Mouse (Mus musculus) spleen, adult 2 months (tissue): ENCODE measurements around the gene Zfp488. TPM values are rescaled to one million over a fixed set of nuclear protein-coding genes. Genes with fewer than 3 reads are reported as not detected.
A peak's percentile ranks its signal among the peaks of the same experiment; 100 is the strongest.

Experiments
- DNase-seq, 2 experiments: peaks; one replicate each; pipeline versions ENCODE4 v3.0.0 to v3.0.0-alpha.2; 2012 to 2021; ENCODE audit warnings: low spot score in 2 of 2, low read depth in 1 of 2
- H3K27ac ChIP-seq: fragments of 200-500 bp; 2 replicates; pipeline ENCODE4 v1.5.1; 2012; ENCODE audit warnings: low read length, inconsistent platforms; ENCODE audit not compliant: insufficient read depth
- H3K27me3 ChIP-seq: fragments of 200-500 bp; 2 replicates; pipeline ENCODE4 v1.6.1; 2012; ENCODE audit warnings: mild to moderate bottlenecking, moderate library complexity, low read length, inconsistent platforms; ENCODE audit not compliant: control insufficient read depth, insufficient read depth
- H3K36me3 ChIP-seq: fragments of 200-500 bp; 2 replicates; pipeline ENCODE4 v1.6.1; 2012; ENCODE audit warnings: mild to moderate bottlenecking, low read length, inconsistent platforms; ENCODE audit not compliant: control insufficient read depth, insufficient read depth
- H3K4me1 ChIP-seq: fragments of 200-500 bp; 2 replicates; pipeline ENCODE4 v1.6.1; 2011; ENCODE audit warnings: inconsistent platforms; ENCODE audit not compliant: control insufficient read depth, insufficient read depth, insufficient read length
- H3K4me3 ChIP-seq: fragments of 200-500 bp; 2 replicates; pipeline ENCODE4 v1.5.1; 2011; ENCODE audit warnings: mild to moderate bottlenecking, inconsistent platforms; ENCODE audit not compliant: insufficient read depth, insufficient read length; ENCODE audit errors: extremely low read depth
- CTCF ChIP-seq: fragments of 200-500 bp; IDR thresholded peaks from 2 replicates; pipeline ENCODE4 v1.5.1; 2011; ENCODE audit warnings: mild to moderate bottlenecking, inconsistent platforms; ENCODE audit not compliant: insufficient read depth, insufficient read length, insufficient replicate concordance; ENCODE audit errors: extremely low read depth
- POLR2A ChIP-seq: fragments of 200-500 bp; IDR thresholded peaks from 2 replicates; pipeline ENCODE4 v1.6.1; 2011; ENCODE audit warnings: low read depth, low read length, inconsistent platforms
- WGBS: fragments of 180-500 bp; shearing (Covaris S2); methylation state at CpG from one replicate; pipeline ENCODE4 v1.1.7; 2018; 5-methylcytosine and 5-hydroxymethylcytosine counted together
- polyA plus RNA-seq: library from polyadenylated mRNA; depleted of rRNA; stranded (reverse); fragments of >200 nt; gene quantifications from 2 replicates; pipeline ENCODE4 v1.2.3, GENCODE M21; 2012

The Zfp488 gene
- polyA plus RNA-seq, 1 experiment: not detected

DNA sequence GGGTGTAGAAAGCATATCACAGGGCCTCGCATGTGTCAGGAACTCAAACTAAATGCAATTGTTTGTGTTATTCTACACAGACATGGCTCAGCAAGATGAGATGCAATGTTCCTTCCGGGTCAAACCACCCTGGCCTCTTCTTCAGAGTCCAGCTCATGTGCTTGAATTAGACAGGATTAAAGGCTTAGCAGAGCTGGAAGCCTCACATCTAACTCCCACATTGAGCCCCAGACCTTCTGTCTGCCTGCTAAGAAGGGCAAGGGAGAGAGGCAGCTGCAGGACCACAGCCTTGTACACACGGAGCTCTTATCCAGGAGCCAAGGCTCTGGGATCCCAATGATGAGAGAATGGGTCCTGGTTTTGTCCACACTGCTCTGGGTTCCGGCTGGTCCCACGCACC, 24.8 kb downstream of the Zfp488 start, which contains the start of gene Rbp3:
Gene Rbp3 (plus strand): TSS at position 243 of the 400 bp plus-strand sequence.
- Histone ChIP-seq H3K4me1 (no peaks in the 10 kb centered on the region), H3K36me3 (no peaks in the 10 kb centered on the region), H3K27me3 (no peaks in the 10 kb centered on the region), H3K4me3 (no peak within 1 kb of the TSS), H3K27ac (no peak within 1 kb of the TSS)
- TF ChIP-seq POLR2A (no peak), CTCF (no peak)
- no peak for DNase-seq
- 85% methylated on average over 5 of the region's 5 CpGs for whole genome bisulfite sequencing

DNA sequence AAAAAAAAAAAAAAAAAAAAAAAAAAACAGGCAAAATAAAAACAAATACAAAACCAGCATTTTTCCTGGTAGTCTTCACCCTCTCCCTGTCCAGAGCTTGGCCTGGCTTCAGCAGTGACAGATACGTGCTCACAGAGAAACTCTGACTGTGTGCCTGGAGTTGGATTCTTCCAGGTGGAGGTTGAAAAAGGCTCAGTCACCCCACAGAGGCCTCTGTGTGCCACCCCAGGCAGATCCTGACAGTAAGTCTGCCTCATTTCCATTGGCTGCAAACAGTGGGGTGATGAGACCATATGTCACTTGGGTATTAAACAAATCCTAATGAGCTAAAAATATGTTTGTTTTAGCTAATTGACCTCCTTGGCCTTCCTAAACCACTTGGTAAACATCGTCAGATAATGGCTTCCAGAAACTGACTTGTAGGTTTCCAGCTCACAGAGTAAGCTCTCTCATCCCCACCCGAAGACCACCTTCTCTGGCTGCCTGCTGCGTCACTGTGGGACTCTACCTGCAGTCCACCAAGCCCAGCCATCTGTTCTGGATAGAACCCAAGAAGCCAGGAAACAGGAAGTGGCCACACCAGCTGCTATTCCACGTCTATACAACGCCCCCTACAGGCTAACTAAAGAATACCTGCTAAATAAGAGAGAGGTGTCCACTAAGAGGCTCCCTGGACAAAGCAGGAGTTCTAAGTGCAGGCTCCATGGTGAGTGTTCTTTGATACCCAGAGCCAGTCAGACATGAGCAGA, 26.2 kb downstream of the Zfp488 start:
- H3K36me3 ChIP-seq: no peaks in the 10 kb centered on the region
- TF ChIP-seq POLR2A (no peak), CTCF (no peak)
- no peak for DNase-seq
- no peak overlapping the region for H3K27ac ChIP-seq
- H3K4me1 ChIP-seq: no peaks in the 10 kb centered on the region
- H3K4me3 ChIP-seq: no peak overlapping the region
- WGBS: 50% methylated on average over 6 of the region's 6 CpGs
- no peaks in the 10 kb centered on the region for H3K27me3 ChIP-seq

DNA sequence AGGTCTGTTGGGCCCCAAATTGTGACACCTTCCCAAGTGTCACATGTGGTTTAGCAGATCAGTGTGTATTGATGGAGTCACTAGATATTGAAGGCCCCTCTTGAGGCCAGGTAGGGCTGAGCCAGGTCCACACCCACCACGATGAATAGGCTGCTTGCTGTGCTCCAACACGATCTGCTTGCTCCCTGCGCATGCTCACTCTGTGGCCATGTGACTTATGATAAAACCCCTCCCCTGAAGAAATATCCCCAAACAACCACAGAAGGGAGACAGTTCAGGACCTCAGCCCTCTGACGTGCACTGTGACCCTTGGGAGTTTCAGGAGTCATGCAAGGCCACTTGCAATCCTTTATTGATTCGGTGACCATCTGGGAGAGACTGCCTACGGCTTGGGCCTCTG, 32.4 kb downstream of the Zfp488 start:
- Histone ChIP-seq H3K36me3 (no peaks in the 10 kb centered on the region), H3K27ac (no peak overlapping the region), H3K4me1 (no peaks in the 10 kb centered on the region), H3K27me3 (no peaks in the 10 kb centered on the region), H3K4me3 (no peak overlapping the region)
- no peak for DNase-seq
- no peak for TF ChIP-seq POLR2A
- no peak for TF ChIP-seq CTCF
- 72% methylated on average over 6 of the region's 6 CpGs for WGBS

DNA sequence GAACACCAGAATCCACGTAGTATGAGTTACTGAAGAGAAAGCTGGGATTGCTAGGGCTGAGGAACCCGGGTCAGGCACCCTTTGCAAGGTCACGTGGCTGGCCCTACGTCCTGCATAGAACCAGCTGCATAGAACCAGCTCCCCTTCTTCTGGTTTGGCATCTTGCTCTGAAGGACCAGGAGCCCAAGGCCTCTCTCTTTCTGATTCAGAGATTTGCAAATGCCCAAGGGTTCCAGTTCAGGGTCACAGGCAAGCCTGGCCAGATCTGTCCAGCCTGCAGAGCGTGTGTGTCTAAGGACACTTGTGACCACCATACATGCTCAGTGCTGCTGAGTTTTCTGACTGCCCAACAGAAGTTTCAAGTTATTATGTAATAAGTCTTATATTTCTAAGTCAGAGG, 36.3 kb downstream of the Zfp488 start:
- Histone ChIP-seq H3K27me3 (no peaks in the 10 kb centered on the region), H3K4me3 (no peak overlapping the region), H3K27ac (no peak overlapping the region), H3K4me1 (no peaks in the 10 kb centered on the region), H3K36me3 (no peaks in the 10 kb centered on the region)
- WGBS: 72% methylated on average over 5 of the region's 5 CpGs
- TF ChIP-seq POLR2A: no peak
- no peak for DNase-seq

DNA sequence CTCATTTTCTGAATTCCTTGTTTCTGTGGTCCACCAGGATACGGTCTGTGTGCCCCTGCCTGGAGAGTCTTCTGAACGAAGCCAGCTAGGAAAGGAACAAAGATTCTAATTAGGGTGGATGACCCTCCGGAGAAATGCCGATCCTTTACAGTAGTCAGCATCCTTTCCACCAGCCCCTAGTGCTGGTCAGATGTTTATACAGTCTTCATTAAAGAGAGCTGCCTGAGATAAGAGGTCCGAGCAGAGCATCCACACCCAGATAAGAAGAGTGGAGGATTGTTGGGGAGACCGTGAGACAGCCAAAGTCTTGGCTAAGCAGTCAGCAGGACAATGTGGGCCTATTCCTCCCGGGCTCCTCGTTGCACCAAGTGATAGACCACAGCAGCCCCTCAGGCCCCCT, 37.8 kb downstream of the Zfp488 start, which contains the start of gene Gdf2:
Gene Gdf2 (plus strand): TSS at position 301 of the 400 bp plus-strand sequence.
- no peak for TF ChIP-seq POLR2A
- TF ChIP-seq CTCF: no peak
- Histone ChIP-seq H3K4me1 (no peaks in the 10 kb centered on the region), H3K36me3 (no peaks in the 10 kb centered on the region), H3K27ac (no peak within 1 kb of the TSS), H3K4me3 (no peak within 1 kb of the TSS), H3K27me3 (no peaks in the 10 kb centered on the region)
- DNase-seq: no peak
- 85% methylated on average over 8 of the region's 8 CpGs for WGBS

DNA sequence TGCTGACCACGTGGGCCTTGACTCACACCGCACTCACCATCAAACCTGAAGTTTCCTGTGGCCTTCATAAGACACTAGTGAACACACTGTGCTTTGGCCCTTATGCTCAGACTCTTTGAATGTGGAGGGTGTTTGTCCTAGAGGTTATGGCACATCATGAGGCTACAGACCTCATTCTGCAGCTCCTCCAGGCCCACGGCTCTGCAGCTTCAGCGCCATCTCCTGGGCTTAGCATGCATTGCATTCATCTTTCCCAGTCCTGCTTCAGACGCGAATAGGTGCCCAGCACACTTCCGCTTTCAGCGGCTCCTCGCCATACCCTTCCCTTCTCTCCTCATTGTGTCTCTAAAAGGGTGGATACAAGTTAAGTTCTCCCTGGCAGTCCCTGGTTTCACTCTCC, 39.4 kb downstream of the Zfp488 start:
- Histone ChIP-seq H3K27ac (no peak overlapping the region), H3K4me3 (no peak overlapping the region), H3K27me3 (no peaks in the 10 kb centered on the region), H3K4me1 (no peaks in the 10 kb centered on the region), H3K36me3 (no peaks in the 10 kb centered on the region)
- TF ChIP-seq POLR2A (no peak), CTCF (peak; percentile 6; the same call in 1 of the 2 replicates)
- no peak for DNase-seq
- WGBS: 25% methylated on average over 9 of the region's 9 CpGs

DNA sequence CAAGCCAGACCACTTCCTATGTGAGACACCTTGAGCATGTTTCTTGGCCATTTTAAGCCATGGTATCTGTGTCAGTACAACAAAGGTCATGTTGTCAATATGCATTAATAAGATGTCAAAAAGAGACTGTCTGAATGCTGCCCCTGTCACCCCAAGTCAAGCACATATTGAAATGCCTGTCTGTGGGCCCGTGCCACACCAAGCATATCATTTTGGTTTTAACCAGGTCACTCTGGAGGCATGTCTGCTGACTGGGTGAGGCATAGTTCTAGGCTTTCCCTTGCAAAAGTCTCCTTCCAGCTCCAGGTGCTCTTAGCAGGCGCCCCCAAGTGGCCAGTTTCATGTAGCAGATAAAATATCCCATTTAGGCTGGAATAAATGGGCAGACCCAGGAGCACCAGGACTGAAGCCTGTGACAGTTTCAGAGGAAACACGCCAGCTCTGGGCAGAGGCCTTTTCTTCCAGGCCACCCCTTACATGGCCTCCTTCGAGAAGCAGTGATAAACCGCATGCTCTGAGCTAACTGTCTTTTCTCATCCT, 44.7 kb downstream of the Zfp488 start:
- WGBS: 46% methylated on average over 5 of the region's 5 CpGs
- Histone ChIP-seq H3K27me3 (no peaks in the 10 kb centered on the region), H3K27ac (no peak overlapping the region), H3K4me3 (no peak overlapping the region), H3K36me3 (no peaks in the 10 kb centered on the region), H3K4me1 (no peaks in the 10 kb centered on the region)
- DNase-seq: no peak
- TF ChIP-seq POLR2A (no peak), CTCF (no peak)
